Mouse (Mus musculus) CH12.LX (cell line): ENCODE measurements around the gene Arl5b.
A peak's percentile ranks its signal among the peaks of the same experiment; 100 is the strongest.

Experiments used
- CTCF ChIP-seq, 2 experiments: IDR thresholded peaks in 1 of 2; conservative IDR thresholded peaks in 1 of 2; 2 replicates each; pipeline ENCODE4 v1.5.1; 2011 to 2012; ENCODE audit warnings: low read depth in 2 of 2, low read length in 2 of 2, improper control_type of control experiment in 1 of 2, inconsistent platforms in 1 of 2, mild to moderate bottlenecking in 1 of 2, moderate library complexity in 1 of 2
- EP300 ChIP-seq: IDR thresholded peaks from 2 replicates; pipeline ENCODE4 v1.6.1; 2011; ENCODE audit warnings: low read length, improper control_type of control experiment
- MAFK ChIP-seq: IDR thresholded peaks from 2 replicates; pipeline ENCODE4 v1.6.1; 2011; ENCODE audit warnings: low read length, improper control_type of control experiment; ENCODE audit not compliant: insufficient replicate concordance
- MYC ChIP-seq: IDR thresholded peaks from 2 replicates; pipeline ENCODE4 v1.6.1; 2011; ENCODE audit warnings: low read depth, mild to moderate bottlenecking, improper control_type of control experiment, low read length
- PAX5 ChIP-seq: IDR thresholded peaks from 2 replicates; pipeline ENCODE4 v1.6.1; 2012; ENCODE audit warnings: low read length, inconsistent platforms, mixed read lengths
- POLR2A ChIP-seq: IDR thresholded peaks from 2 replicates; pipeline ENCODE4 v1.6.1; 2011; ENCODE audit warnings: low read depth, mild to moderate bottlenecking, improper control_type of control experiment, low read length
- UBTF ChIP-seq: IDR thresholded peaks from 2 replicates; pipeline ENCODE4 v1.6.1; 2012; ENCODE audit warnings: low read depth, mild to moderate bottlenecking, inconsistent platforms, low read length, improper control_type of control experiment, moderate library complexity
- USF1 ChIP-seq: IDR thresholded peaks from 2 replicates; pipeline ENCODE4 v1.6.1; 2014; ENCODE audit warnings: low read depth, mild to moderate bottlenecking, inconsistent platforms, low read length, improper control_type of control experiment

- peak in 1 of 2 experiments; percentile 22; a peak in 1 of 4 replicates for TF ChIP-seq CTCF (conservative IDR thresholded peaks at IDR 0.05 in 1 of 2, IDR thresholded peaks at IDR 0.05 in 1 of 2; ENCODE audit: low read depth in 2 of 2, low read length in 2 of 2)
- TF ChIP-seq EP300 = no peak
- no peak for TF ChIP-seq MYC
- TF ChIP-seq UBTF = peak; percentile 83
- no peak for TF ChIP-seq PAX5
- TF ChIP-seq MAFK = no peak
- TF ChIP-seq POLR2A = peak; percentile 93
- TF ChIP-seq USF1 = peak; percentile 85
These were observed 5.9 kb downstream of the Arl5b start, which contains the start of gene Nsun6 for GRCm38 (mm10) chr2:15054945-15055637.
